14 mouse cellular contexts compared by ENCODE assay signal in the genomic region with DNA sequence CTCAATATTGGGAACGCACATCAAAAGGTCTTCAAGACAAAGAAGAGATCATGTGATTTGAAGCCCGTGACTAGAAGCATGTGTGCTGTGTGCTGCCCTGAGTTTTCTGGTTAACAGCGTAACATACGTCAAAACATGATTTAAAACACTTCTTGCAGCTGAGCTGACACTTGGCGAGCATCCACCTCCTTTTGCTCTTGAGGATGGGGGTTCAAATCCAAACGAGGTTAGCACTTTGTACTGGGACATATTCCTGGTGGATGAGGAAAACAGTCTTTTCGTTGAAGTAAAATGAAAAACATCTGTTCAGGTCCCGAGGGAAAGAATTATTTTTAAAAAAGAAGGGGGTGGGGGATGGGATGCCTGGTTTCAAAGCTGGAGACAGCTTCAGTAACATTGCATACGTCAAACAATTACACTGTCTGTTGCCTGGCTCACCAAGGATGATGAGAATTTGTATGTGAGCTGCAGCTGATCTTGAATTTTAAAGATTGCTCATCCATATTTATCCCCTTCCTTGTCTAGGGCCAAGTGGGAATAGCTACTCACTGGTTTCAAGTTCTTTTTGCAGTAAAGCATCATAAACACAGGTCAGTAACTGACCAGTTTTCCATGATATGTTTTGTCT. TPM values are rescaled to one million over a fixed set of nuclear protein-coding genes. Genes with fewer than 3 reads are reported as not detected.
DNase-seq lines count a peak whose midpoint lies in the region; ATAC-seq lines count a peak whose summit lies in the region.
"Had no signal": no experiment of that assay in that cellular context is flagged by ENCODE, and none has a peak within 500 bp of the region (broad histone marks: within the 10 kb centered on the region; RNA-seq: fewer than 3 reads in every experiment).

No protein-coding gene starts in this region.

- peak; percentile 5 for DNase-seq in forebrain, embryonic 14.5 days (ENCODE audit: low spot score)
- DNase-seq in forebrain, embryonic 11.5 days (ENCODE audit: low spot score) = no peak
- DNase-seq in kidney, postnatal 4 days = peak; percentile 17 to 50
- no peak for DNase-seq in kidney, postnatal 14 days
- peak; percentile 81 for DNase-seq in forelimb bud, embryonic 11.5 days (ENCODE audit: low read depth, low spot score)
- DNase-seq in right cerebral cortex, postnatal 36 days (ENCODE audit: low spot score in 2 of 2) = no peak
- DNase-seq: cerebellum, postnatal 10 days; kidney, adult 2 months; layer of hippocampus, postnatal 36 days; right cerebral cortex, postnatal 14 days had no signal

- no peaks in the 10 kb centered on the region for H3K9me3 ChIP-seq in forebrain, embryonic 14.5 days (replicated peaks; ENCODE audit: control insufficient read depth, low read length)
- H3K9me3 ChIP-seq in forebrain, embryonic 11.5 days (ENCODE audit: control insufficient read depth, low read length) = no peaks in the 10 kb centered on the region
- H3K9me3 ChIP-seq in limb, embryonic 13.5 days = no peaks in the 10 kb centered on the region

- no peaks in the 10 kb centered on the region for H3K4me1 ChIP-seq in forebrain, embryonic 14.5 days (ENCODE audit: control insufficient read depth, insufficient read depth, low read length)
- H3K4me1 ChIP-seq in forebrain, embryonic 11.5 days (replicated peaks; ENCODE audit: control insufficient read depth, insufficient read depth, low read length) = no peaks in the 10 kb centered on the region
- peaks cover 15% of the 10 kb centered on the region; the same call in 1 of the 2 replicates for H3K4me1 ChIP-seq in limb, embryonic 13.5 days

- H3K27me3 ChIP-seq in forebrain, embryonic 14.5 days (replicated peaks; ENCODE audit: control insufficient read depth, insufficient read depth, low read length) = no peaks in the 10 kb centered on the region
- H3K27me3 ChIP-seq in forebrain, embryonic 11.5 days (ENCODE audit: control insufficient read depth, insufficient read depth, low read length) = no peaks in the 10 kb centered on the region
- H3K27me3 ChIP-seq in limb, embryonic 13.5 days = no peaks in the 10 kb centered on the region

- H3K36me3 ChIP-seq in forebrain, embryonic 14.5 days (ENCODE audit: control insufficient read depth, insufficient read depth, low read length) = no peaks in the 10 kb centered on the region
- H3K36me3 ChIP-seq in forebrain, embryonic 11.5 days (ENCODE audit: control insufficient read depth, insufficient read depth, low read length) = no peaks in the 10 kb centered on the region
- no peaks in the 10 kb centered on the region for H3K36me3 ChIP-seq in limb, embryonic 13.5 days

- ATAC-seq in forebrain, embryonic 14.5 days = no peak
- no peak for ATAC-seq in forebrain, embryonic 11.5 days (replicated peaks; ENCODE audit: low FRiP score)
- ATAC-seq in limb, embryonic 13.5 days (ENCODE audit: low FRiP score, low read depth) = peak; percentile 75; the same call in 1 of the 2 replicates
- ATAC-seq in megakaryocyte progenitor cell, adult 5-6 weeks (replicated peaks; ENCODE audit: poor library complexity) = no peak

- H3K4me3 ChIP-seq in forebrain, embryonic 14.5 days (ENCODE audit: low read depth, low read length) = no peak overlapping the region
- no peak overlapping the region for H3K4me3 ChIP-seq in forebrain, embryonic 11.5 days (ENCODE audit: low read depth, low read length)
- H3K4me3 ChIP-seq in limb, embryonic 13.5 days = no peak overlapping the region

- H3K9ac ChIP-seq in forebrain, embryonic 14.5 days (ENCODE audit: low read length) = no peak overlapping the region
- no peak overlapping the region for H3K9ac ChIP-seq in forebrain, embryonic 11.5 days (ENCODE audit: low read length)
- H3K9ac ChIP-seq in limb, embryonic 13.5 days = no peak overlapping the region
- H3K9ac ChIP-seq: liver, embryonic 14.5 days had no signal

- no peak overlapping the region for H3K27ac ChIP-seq in forebrain, embryonic 14.5 days (ENCODE audit: low read depth, low read length)
- H3K27ac ChIP-seq in forebrain, embryonic 11.5 days (ENCODE audit: low read depth, low read length) = no peak overlapping the region
- no peak overlapping the region for H3K27ac ChIP-seq in limb, embryonic 13.5 days
- H3K27ac ChIP-seq: liver, embryonic 14.5 days had no signal

- WGBS in forebrain, embryonic 14.5 days = 56% methylated on average over 9 of the region's 9 CpGs
- WGBS in forebrain, embryonic 11.5 days = 67% methylated on average over 9 of the region's 9 CpGs
- WGBS in limb, embryonic 13.5 days = 12% methylated on average over 9 of the region's 9 CpGs

- H3K4me2 ChIP-seq in forebrain, embryonic 14.5 days (ENCODE audit: low read length) = no peak overlapping the region
- no peak overlapping the region for H3K4me2 ChIP-seq in forebrain, embryonic 11.5 days (ENCODE audit: low read depth, low read length, severe bottlenecking)
- H3K4me2 ChIP-seq in limb, embryonic 13.5 days (replicated peaks) = no peak overlapping the region

RNA-seq across cellular contexts. Expression of a gene that starts 16.0 kb away (rescaled TPM):
- polyA plus RNA-seq in forebrain, embryonic 14.5 days (2014; fragmentation: Nextera tagmentation; extraction: Ambion mirVana) = 0.15 and 0.51 TPM in 2 replicates
- 0.48 and 0.97 TPM in 2 replicates for polyA plus RNA-seq in forebrain, embryonic 11.5 days (2014; fragmentation: Nextera tagmentation; extraction: Ambion mirVana)
- 0.17 and 0.18 TPM in 2 replicates for polyA plus RNA-seq in limb, embryonic 13.5 days (2015; fragmentation: Nextera tagmentation; extraction: Ambion mirVana)
- not detected in 2 replicates for total RNA-seq in megakaryocyte progenitor cell, adult 5-6 weeks (2015)
- total RNA-seq in megakaryocyte progenitor cell, adult 5-6 weeks (2017) = not detected in 2 replicates
- total RNA-seq: ES-E14; layer of hippocampus, postnatal 36 days had no signal

Comparison
In these comparisons a context has a peak if more than half of its experiments do, and no peak if none do; other contexts are left out.
1. DNase-seq: peak in forebrain, embryonic 14.5 days (single experiment), kidney, postnatal 4 days (2 of 2) and forelimb bud, embryonic 11.5 days (single experiment); none in forebrain, embryonic 11.5 days (single experiment), kidney, postnatal 14 days (single experiment) and right cerebral cortex, postnatal 36 days (0 of 2).